Mouse (Mus musculus): Measurements from ENCODE around the gene Chmp4b.

DNA sequence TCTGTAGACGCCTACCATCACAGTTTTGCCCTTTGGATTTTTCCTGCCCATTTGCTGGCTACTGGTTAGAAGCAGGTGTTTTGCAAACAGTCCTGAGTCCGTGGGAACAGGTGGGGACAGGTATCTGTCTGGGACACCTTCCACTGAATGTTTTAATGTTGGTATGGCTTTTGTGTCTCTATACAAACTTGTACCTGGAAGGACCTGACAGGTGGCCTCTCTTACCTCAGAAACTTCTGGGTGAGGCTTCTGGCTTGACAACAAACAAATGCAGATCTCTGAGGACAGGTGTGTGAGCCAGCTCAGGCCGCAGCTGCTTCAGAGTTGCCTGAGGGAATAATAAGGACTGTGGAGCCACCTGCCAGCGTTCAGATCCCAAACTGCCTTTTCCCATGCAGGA is 12.4 kb upstream of the Chmp4b start:
- no peak for TF ChIP-seq CTCF (IDR thresholded peaks at IDR 0.05; ENCODE audit: low read depth)
- TF ChIP-seq EP300 (IDR thresholded peaks at IDR 0.05; ENCODE audit: low read depth) = no peak
